Mouse (Mus musculus): ENCODE results near the gene Six2.

Gene Six2

GRCm38 (mm10) chr17:85645718-85646665 lies 42.1 kb downstream of the Six2 start:
- DNase-seq, result peak; percentile 66

GRCm38 (mm10) chr17:85645312-85645711 lies 42.8 kb downstream of the Six2 start:
- DNase-seq, result no peak

GRCm38 (mm10) chr17:85637876-85638275 lies 50.2 kb downstream of the Six2 start:
- no peak for DNase-seq

Data from right cerebral cortex, postnatal 4 days (tissue).